7 mouse cellular contexts compared by ENCODE assay signal in genomic region chr11:46055896-46056769, GRCm38 (mm10). TPM values are rescaled to one million over a fixed set of nuclear protein-coding genes. Genes with fewer than 3 reads are reported as not detected.
A peak's percentile ranks its signal among the peaks of the same experiment; 100 is the strongest.
DNase-seq lines count a peak whose midpoint lies in the region; ATAC-seq lines count a peak whose summit lies in the region.

Adam19 (plus strand) TSS chr11:46055992.

- DNase-seq in adrenal gland, postnatal 10 days, result peak; percentile 73
- peak; percentile 92 for DNase-seq in embryo, embryonic 11 days
- DNase-seq in gastrocnemius, postnatal 36 days, result peak; percentile 66 to 76
- DNase-seq in intestine, embryonic 14.5 days (ENCODE audit: low spot score), result peak; percentile 90
- DNase-seq in left cerebral cortex, postnatal 4 days, result peak; percentile 88
- peak; percentile 88 for DNase-seq in mesoderm, embryonic 11.5 days (ENCODE audit: low read depth, low spot score)
- peak; percentile 78 for DNase-seq in right cerebral cortex, postnatal 4 days

- intact Hi-C loops in gastrocnemius, postnatal 36 days (cut with DNase I), result no loop called here
- intact Hi-C loops in left cerebral cortex, postnatal 4 days (cut with DNase I), result loop anchor here (10.0 kb wide), 1 partner anchor 91 kb away; no protein-coding TSS in a partner anchor

- H3K9ac ChIP-seq in intestine, embryonic 14.5 days (ENCODE audit: low read length), result peak within 1 kb of the TSS; percentile 88

- peak; percentile 82 for ATAC-seq in intestine, embryonic 14.5 days (replicated peaks; ENCODE audit: low FRiP score, low TSS enrichment, low read depth)

- H3K4me1 ChIP-seq in intestine, embryonic 14.5 days (replicated peaks; ENCODE audit: control insufficient read depth, insufficient read depth, low read length), result peaks cover 18% of the 10 kb centered on the region

- H3K27ac ChIP-seq in intestine, embryonic 14.5 days (ENCODE audit: low read depth), result peak within 1 kb of the TSS; percentile 93

- no peaks in the 10 kb centered on the region for H3K9me3 ChIP-seq in intestine, embryonic 14.5 days (ENCODE audit: control insufficient read depth, low read length)

- H3K4me3 ChIP-seq in intestine, embryonic 14.5 days (ENCODE audit: low read depth, low read length), result peak within 1 kb of the TSS; percentile 73

- no peaks in the 10 kb centered on the region for H3K27me3 ChIP-seq in intestine, embryonic 14.5 days (replicated peaks; ENCODE audit: control insufficient read depth, insufficient read depth, low read length)

- H3K4me2 ChIP-seq in intestine, embryonic 14.5 days (ENCODE audit: low read length), result peak within 1 kb of the TSS; percentile 66

- under 1% methylated on average over 51 of the region's 51 CpGs for WGBS in intestine, embryonic 14.5 days

- H3K36me3 ChIP-seq in intestine, embryonic 14.5 days (ENCODE audit: control insufficient read depth, insufficient read depth, low read length), result peaks cover 9% of the 10 kb centered on the region

RNA-seq across cellular contexts. Expression of gene Adam19, which starts in this region (rescaled TPM):
- total RNA-seq in adrenal gland, postnatal 10 days (2021), result 10 to 100 TPM; 15.5 to 25.3 TPM
- 1 to 10 TPM; 4.4 TPM for total RNA-seq in gastrocnemius, postnatal 36 days (2021)
- 21.3 and 24.6 TPM in 2 replicates for polyA plus RNA-seq in intestine, embryonic 14.5 days (2014; fragmentation: Nextera tagmentation; extraction: Ambion mirVana)
- total RNA-seq in left cerebral cortex, postnatal 4 days (2021), result 10 to 100 TPM; 40.0 to 44.9 TPM

Comparison
In these comparisons a context has a peak if more than half of its experiments do, and no peak if none do; other contexts are left out.
1. Peak in every context shown above with its lines: DNase-seq, ATAC-seq, H3K4me3 ChIP-seq and H3K27ac ChIP-seq.